Mouse (Mus musculus) cerebellum, adult 2 months (tissue): ENCODE measurements around the gene Ikzf2.

ENCODE experiments used
- CTCF ChIP-seq: fragments of 200-500 bp; IDR thresholded peaks from 2 replicates; pipeline ENCODE4 v1.5.1; 2011; ENCODE audit warnings: low read depth, mild to moderate bottlenecking, control low read depth, low read length, moderate library complexity, borderline replicate concordance; ENCODE audit not compliant: insufficient read depth
- POLR2A ChIP-seq: fragments of 200-500 bp; IDR thresholded peaks from 2 replicates; pipeline ENCODE4 v1.6.1; 2011; ENCODE audit warnings: low read length, control low read depth, borderline replicate concordance; ENCODE audit not compliant: insufficient read depth

DNA sequence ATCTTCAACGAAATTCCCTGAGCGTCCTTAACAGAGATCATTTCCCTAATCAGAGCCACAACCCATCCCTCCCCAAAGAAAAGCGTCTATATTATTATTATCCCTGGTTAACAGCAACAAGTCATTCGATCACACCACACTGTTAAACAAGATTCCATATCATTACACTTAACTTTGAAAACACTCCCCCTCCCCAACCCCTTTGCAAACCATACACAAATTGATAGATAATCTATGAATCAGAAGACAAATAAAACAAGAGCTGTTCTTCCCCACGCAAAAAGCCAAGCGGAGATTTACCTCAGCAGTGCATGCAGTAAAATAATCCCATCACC is 337 bp downstream of the Ikzf2 start:
- TF ChIP-seq CTCF (no peak), POLR2A (no peak)
